Mouse (Mus musculus): Measurements from ENCODE around the gene Hoxd3.
A peak's percentile ranks its signal among the peaks of the same experiment; 100 is the strongest.

The Hoxd3 gene

DNA sequence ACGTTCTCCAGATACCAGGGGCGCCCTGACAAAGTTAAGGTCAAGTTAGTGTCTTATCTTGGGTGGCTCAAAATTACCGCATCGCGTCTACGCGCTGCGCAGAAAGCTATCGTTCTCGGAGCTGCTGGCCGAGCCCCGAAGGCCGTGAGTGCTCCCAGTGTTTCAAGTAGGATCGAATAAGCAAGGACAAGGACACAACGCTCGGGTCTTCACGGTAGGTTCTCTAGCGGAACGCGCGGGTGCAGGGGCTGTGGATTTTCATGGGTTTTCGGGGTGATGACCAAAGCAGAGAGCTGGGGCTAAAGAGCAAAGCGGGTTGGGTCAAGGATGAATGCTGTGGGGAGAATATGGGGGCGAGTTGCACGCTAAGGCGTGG, 32.1 kb upstream of the Hoxd3 start:
- DNase-seq (ENCODE audit: low spot score), result no peak

- DNase-seq (ENCODE audit: low spot score), result no peak
These were observed 31.7 kb upstream of the Hoxd3 start for GRCm38 (mm10) chr2:74679980-74680379.

DNA sequence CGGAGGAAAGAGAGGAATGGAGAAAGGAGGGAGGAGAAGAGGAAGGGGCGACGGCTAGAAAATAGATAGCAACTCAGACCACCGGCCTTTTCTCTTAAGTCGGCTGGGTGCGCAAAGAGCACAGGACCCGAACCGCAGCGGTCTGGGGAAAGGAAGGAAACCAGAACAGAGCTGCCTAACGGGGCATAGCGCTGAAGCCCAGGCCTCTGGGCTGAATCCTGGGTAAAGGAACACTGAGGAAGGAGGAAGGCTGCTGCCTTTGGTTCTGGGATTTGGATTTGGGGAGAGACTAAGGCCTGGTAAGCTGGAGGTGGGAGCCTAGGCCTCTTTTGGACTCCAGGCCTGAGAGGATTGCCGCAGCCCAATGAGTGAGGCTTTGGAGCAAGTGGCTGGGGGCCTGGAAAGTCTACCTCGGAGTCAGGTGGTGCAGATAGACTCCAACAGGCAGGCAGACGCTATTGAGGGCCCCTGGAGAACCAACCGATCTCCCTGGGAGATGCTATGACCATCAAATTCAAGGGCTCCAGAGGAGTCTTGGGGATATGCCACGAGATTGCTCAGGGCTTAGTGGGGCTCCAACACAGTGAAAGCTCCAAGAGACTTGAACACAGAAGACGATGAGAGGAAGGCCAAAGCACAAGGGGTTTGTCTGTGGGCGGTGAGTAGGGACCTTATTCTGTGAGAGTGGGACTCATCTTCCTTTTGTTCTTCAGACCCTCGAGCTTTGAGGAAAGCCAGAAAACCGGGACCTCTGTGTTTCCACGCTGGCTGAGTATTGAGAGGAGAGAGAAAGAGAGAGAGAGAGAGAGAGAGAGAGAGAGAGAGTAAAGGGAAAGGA, 30.9 kb upstream of the Hoxd3 start:
- no peak for DNase-seq (ENCODE audit: low spot score)

GRCm38 (mm10) chr2:74681594-74682531, 29.9 kb upstream of the Hoxd3 start:
- DNase-seq (ENCODE audit: low spot score), result no peak

DNA sequence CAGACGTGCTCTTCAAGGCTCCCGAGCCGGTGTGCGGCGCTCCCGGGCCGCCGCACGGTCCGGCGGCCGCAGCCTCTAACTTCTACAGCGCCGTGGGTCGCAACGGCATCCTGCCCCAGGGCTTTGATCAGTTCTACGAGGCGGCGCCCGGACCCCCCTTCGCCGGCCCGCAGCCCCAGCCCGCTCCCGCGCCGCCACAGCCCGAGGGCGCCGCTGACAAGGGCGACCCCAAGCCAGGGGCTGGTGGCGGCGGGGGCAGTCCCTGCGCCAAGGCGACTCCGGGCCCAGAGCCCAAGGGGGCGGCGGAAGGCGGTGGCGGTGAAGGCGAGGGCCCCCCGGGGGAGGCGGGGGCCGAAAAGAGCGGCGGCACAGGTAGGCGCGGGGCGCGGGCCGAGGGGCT, 28.9 kb upstream of the Hoxd3 start:
- DNase-seq (ENCODE audit: low spot score), result no peak

- DNase-seq (ENCODE audit: low spot score), result no peak
These were observed 28.2 kb upstream of the Hoxd3 start for GRCm38 (mm10) chr2:74683471-74683951.

DNA sequence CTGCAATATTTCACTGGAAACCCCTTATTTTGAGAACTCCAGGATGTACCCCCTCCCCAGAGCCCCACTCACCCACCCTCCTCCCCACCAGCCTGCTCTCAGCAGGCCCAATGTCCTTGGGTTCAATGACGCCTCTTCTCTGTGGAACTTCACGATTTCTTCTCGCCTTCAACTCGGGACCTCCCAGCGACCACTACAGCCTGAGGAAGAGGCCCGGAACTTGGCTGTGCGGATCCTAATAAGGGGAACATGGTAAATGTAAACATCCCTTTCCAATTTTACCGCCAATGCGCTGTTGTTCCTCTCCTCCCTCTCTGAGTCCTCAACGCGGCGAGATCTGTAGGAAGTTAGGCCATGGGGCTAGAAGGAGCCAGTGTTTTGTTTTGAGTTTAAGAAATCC, 27.6 kb upstream of the Hoxd3 start:
- DNase-seq (ENCODE audit: low spot score), result no peak

DNA sequence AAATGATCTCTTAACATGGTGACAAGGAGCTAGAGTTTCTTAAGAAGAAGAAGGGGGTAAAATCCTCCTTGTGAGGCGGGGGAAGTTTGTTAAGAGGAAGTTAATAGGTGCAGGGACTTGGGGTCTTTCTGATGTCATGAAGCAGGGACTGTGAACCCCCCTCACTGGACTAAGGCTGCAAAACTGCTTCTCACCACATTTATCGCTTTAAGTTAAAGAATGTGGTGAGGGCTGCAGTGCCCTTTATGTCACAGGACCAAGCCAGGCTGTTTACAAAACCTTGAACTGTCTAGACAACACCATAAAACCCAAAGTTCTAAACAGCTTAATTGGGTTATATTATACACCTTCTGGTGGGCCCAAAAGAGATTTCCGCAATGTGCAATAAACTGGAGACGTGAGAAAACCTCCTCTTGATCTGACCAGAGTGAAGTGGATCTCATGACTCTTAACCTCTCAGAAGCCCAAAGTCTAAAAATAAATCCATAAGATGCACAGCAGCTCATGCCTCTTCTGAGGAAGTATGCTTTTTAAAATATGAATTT, 26.6 kb upstream of the Hoxd3 start:
- DNase-seq (ENCODE audit: low spot score), result no peak

GRCm38 (mm10) chr2:74686301-74686987, 25.3 kb upstream of the Hoxd3 start:
- DNase-seq (ENCODE audit: low spot score), result no peak

DNA sequence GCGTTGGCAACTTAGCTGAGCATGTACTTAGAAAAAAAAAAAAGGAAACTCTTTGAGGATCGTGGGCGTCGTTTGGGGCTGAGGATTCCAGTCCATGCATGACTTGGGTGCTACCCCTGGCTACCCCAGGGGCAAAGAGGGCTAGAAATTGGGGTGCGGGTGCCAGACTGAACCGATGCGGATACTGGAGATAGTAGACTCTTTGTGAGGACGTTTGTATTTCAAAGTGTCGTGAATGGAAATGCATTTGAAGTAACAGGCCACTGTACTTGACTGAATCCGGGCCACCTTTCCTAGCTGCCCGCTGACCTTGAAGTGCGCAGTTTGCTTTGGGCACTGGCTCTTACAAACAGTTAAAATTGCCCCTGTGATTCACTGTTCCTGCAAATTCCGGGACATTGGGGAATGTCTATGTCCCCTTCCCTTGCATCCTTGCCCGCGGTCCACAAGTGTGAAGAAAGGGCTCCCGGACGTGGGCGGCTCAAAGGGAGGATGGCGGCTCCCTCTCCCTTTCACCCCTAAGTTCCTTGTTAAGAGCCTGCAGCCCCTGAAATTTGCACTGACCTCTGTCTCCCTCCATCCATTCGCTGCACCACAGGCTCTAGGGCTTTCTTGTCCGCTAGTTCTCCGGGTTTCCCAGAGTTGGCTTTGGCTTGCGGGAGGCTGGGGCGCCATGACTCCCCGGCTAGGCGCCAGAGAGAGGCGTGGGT, 24.6 kb upstream of the Hoxd3 start:
- DNase-seq (ENCODE audit: low spot score), result no peak

- DNase-seq (ENCODE audit: low spot score), result no peak
These were observed 23.8 kb upstream of the Hoxd3 start for GRCm38 (mm10) chr2:74687698-74688555.

- DNase-seq (ENCODE audit: low spot score), result no peak
These were observed 22.7 kb upstream of the Hoxd3 start for GRCm38 (mm10) chr2:74688795-74689573.

DNA sequence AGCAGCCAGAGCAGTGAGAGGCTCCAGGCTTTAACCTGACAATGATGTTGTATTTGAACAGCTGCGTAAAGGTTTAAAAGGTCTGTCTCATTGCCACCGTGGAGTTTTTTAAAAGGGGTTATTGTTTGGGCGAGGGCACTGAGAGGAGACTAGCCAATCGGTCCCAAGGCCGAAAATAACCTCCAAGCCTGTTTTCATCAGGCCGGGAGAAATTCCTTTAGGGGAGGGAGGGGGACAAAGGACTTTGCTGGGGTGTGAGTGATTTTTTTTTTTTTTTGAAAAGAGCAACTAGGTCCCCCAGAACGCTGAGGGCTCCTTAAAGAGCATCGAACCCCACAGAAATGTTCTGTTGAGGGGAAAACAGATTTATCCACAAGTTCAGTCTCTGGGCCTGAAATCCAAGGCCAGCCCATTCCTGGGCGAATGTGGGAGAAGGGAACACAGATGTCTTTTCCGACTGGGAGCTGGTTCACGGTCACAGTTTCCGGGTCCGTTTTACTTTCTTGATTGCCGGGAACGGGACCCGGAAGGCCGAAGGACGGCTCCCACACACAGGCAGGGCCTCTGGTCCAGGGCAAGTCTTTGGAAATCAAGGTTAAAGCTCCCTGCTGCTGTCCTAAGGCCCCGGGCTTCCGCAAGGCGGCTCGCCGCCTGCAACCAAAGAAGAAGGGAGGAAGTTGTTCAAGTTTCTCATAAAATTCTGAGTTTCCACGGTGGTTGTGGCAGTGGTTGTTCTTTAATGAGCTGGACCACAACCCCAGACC, 22.0 kb upstream of the Hoxd3 start:
- no peak for DNase-seq (ENCODE audit: low spot score)

DNA sequence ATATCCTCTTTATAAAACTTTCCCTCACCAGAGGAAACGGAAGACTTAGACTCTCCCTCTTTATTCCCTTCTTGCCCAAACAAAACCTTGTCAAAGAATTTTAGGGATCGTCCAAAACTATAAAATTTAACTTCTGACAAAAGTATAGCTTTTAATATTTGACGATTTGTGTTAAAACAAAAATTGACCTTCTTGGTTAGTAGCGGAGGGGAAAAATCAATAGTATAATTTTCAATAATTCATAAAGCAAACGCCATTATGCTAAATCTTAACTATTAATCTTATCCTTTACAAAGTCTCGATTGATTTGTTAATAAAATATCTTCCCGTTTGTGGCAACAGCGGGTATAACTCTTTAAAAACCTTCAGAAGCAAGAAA, 21.4 kb upstream of the Hoxd3 start:
- no peak for DNase-seq (ENCODE audit: low spot score)

DNA sequence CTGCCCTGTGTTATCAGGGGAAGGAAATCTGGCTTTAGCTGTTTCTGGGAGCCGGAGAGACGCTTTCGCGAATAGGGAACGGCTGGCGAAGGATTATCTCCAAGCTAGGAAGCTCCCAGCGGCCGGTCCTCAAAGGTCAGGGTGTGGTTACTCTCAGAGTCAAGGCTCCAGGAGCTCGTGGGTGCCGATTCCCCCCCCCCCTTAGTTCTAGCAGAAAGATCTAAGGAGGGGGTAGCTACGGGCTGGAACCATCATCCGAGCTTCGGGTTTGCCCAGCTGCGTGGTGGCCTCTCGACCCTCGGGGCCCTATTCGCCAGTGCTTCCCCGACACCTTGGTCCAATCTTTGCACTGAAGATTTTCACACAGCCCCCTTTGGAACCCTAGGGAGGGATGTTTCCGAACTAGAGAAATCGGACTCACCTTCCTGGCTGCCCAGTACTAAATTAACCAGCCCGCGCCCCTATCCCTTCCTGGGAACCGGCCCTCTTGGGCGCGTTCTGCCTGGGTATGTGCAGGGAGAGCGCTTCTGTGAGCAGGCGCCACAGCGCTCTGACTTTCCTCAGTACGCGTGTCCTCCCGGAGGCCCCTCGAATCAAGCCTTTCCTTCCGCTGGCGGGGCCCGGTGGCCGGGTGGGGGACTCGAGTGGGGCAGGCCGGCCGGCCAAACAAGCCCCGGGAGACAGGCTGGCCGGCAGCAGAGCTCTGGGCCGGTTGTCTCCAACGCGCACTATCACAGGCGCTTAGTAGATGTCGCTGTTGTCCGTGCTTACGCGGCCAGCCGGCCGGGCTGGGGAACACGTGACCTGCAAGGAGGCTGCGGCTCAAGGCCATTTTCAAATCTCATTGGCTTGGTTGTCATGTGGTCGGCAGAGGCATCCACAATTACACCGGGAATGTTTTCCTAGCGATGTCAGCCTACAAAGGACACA, 20.4 kb upstream of the Hoxd3 start, which contains the start of gene Hoxd10:
TSS of gene Hoxd10 (plus strand) at position 903 of the 930 bp plus-strand sequence.
- peak; percentile 75 for DNase-seq (ENCODE audit: low spot score)

DNA sequence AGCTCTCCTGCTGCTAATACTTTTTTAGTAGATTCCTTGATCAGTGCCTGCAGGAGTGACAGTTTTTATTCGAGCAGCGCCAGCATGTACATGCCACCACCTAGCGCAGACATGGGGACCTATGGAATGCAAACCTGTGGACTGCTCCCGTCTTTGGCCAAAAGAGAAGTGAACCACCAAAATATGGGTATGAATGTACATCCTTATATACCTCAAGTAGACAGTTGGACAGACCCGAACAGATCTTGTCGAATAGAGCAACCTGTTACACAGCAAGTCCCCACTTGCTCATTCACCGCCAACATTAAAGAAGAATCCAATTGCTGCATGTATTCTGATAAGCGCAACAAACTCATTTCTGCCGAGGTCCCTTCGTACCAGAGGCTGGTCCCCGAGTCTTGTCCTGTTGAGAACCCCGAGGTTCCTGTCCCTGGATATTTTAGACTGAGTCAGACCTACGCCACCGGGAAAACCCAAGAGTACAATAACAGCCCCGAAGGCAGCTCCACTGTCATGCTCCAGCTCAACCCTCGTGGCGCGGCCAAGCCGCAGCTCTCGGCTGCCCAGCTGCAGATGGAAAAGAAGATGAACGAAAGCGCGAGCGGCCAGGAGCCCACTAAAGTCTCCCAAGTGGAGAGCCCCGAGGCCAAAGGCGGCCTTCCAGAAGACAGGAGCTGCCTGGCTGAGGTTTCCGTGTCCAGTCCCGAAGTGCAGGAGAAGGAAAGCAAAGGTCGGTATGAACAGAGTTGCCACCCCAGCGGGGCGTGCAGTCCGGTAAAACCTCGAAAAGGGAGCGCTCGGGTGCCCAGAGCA, 19.5 kb upstream of the Hoxd3 start:
- DNase-seq (ENCODE audit: low spot score), result no peak
